ENCODE assay signal across 10 mouse cellular contexts in the genomic region with DNA sequence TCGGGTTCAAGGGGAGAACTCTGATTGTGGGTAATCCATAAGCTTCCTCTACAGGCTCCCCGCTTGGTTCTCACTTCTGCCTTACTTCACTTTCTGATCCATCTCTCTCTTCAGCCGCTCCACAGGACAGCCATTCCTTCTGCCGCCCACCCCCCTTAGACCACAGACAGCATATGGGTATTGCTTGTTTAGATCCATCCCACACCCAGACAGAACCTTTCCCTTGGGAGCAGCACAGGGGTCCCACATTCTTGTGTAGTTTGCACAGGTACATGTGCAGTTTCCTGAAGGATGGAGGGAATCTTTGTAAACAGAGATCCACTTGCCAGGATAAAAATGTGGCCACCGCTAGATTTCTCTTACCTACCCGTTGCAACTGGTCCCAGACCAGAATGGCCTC. TPM values are rescaled to one million over a fixed set of nuclear protein-coding genes. Genes with fewer than 3 reads are reported as not detected.
DNase-seq lines count a peak whose midpoint lies in the region; ATAC-seq and TF ChIP-seq lines count a peak whose summit lies in the region.
"Had no signal": no experiment of that assay in that cellular context is flagged by ENCODE, and none has a peak within 500 bp of the region (broad histone marks: within the 10 kb centered on the region; RNA-seq: fewer than 3 reads in every experiment).

No protein-coding gene starts in this region.

- H3K9me3 ChIP-seq in forebrain, embryonic 12.5 days = no peaks in the 10 kb centered on the region
- H3K9me3 ChIP-seq in intestine, embryonic 16.5 days (ENCODE audit: control insufficient read depth, low read length) = no peaks in the 10 kb centered on the region
- no peaks in the 10 kb centered on the region for H3K9me3 ChIP-seq in neural tube, embryonic 12.5 days
- H3K9me3 ChIP-seq: megakaryocyte, embryonic 14.5 days had no signal

- peaks cover 5% of the 10 kb centered on the region; the same call in 1 of the 2 replicates for H3K36me3 ChIP-seq in forebrain, embryonic 12.5 days (replicated peaks)
- no peaks in the 10 kb centered on the region for H3K36me3 ChIP-seq in intestine, embryonic 16.5 days (ENCODE audit: control insufficient read depth, insufficient read depth, low read length)
- no peaks in the 10 kb centered on the region for H3K36me3 ChIP-seq in neural tube, embryonic 12.5 days

- intact Hi-C loops in left cerebral cortex, adult 2 months (cut with DNase I) = no loop called here
- intact Hi-C loops in left cerebral cortex, postnatal 14 days (cut with DNase I) = no loop called here

- 15% methylated on average over 6 of the region's 6 CpGs for WGBS in forebrain, embryonic 12.5 days
- 40% methylated on average over 6 of the region's 6 CpGs for WGBS in intestine, embryonic 16.5 days
- 15% methylated on average over 6 of the region's 6 CpGs for WGBS in neural tube, embryonic 12.5 days

- peak overlapping the region; percentile 79; the same call in 1 of the 2 replicates for H3K4me3 ChIP-seq in left cerebral cortex, adult 2 months
- peak overlapping the region; percentile 78 for H3K4me3 ChIP-seq in forebrain, embryonic 12.5 days (replicated peaks)
- no peak overlapping the region for H3K4me3 ChIP-seq in intestine, embryonic 16.5 days (ENCODE audit: low read length)
- H3K4me3 ChIP-seq in neural tube, embryonic 12.5 days = peak overlapping the region; percentile 67; the same call in 1 of the 2 replicates
- H3K4me3 ChIP-seq: megakaryocyte, embryonic 14.5 days had no signal

- peaks cover 76% of the 10 kb centered on the region for H3K4me1 ChIP-seq in forebrain, embryonic 12.5 days
- peaks cover 70% of the 10 kb centered on the region for H3K4me1 ChIP-seq in intestine, embryonic 16.5 days (ENCODE audit: control insufficient read depth, insufficient read depth, low read length)
- H3K4me1 ChIP-seq in neural tube, embryonic 12.5 days = peaks cover 71% of the 10 kb centered on the region

- peak overlapping the region; percentile 96 for H3K27ac ChIP-seq in left cerebral cortex, adult 2 months
- H3K27ac ChIP-seq in forebrain, embryonic 12.5 days = peak overlapping the region; percentile 97
- 0 out of 2 replicates have a peak overlapping the region, but pooled peaks have one; percentile 7 for H3K27ac ChIP-seq in intestine, embryonic 16.5 days (ENCODE audit: low read length)
- H3K27ac ChIP-seq in neural tube, embryonic 12.5 days = peak overlapping the region; percentile 95; the same call in 1 of the 2 replicates

- no peak for ATAC-seq in forebrain, embryonic 12.5 days (ENCODE audit: low FRiP score)
- ATAC-seq in intestine, embryonic 16.5 days = no peak
- no peak for ATAC-seq in neural tube, embryonic 12.5 days (ENCODE audit: low FRiP score, low read depth)
- ATAC-seq: Patski had no signal

- no peak for DNase-seq in left cerebral cortex, adult 2 months (ENCODE audit: extremely low spot score in 1 of 2, low spot score in 2 of 2)
- no peak for DNase-seq in left cerebral cortex, adult 9 months (ENCODE audit: low spot score in 2 of 2)
- no peak for DNase-seq in urinary bladder, postnatal 4 days (ENCODE audit: low spot score in 2 of 2)
- DNase-seq in left cerebral cortex, postnatal 14 days (ENCODE audit: low spot score in 2 of 2) = no peak

- H3K27me3 ChIP-seq in forebrain, embryonic 12.5 days = no peaks in the 10 kb centered on the region
- no peaks in the 10 kb centered on the region for H3K27me3 ChIP-seq in intestine, embryonic 16.5 days (replicated peaks; ENCODE audit: control insufficient read depth, insufficient read depth, low read length)
- H3K27me3 ChIP-seq in neural tube, embryonic 12.5 days (replicated peaks) = no peaks in the 10 kb centered on the region
- H3K27me3 ChIP-seq: Patski had no signal

- peak overlapping the region; percentile 92; the same call in 1 of the 2 replicates for H3K9ac ChIP-seq in forebrain, embryonic 12.5 days
- no peak overlapping the region for H3K9ac ChIP-seq in intestine, embryonic 16.5 days (ENCODE audit: low read depth, low read length)
- peak overlapping the region; percentile 93 for H3K9ac ChIP-seq in neural tube, embryonic 12.5 days

- no peak for TF ChIP-seq CTCF in left cerebral cortex, adult 2 months (IDR thresholded peaks at IDR 0.05)

- H3K4me2 ChIP-seq in forebrain, embryonic 12.5 days = peak overlapping the region; percentile 96
- H3K4me2 ChIP-seq in intestine, embryonic 16.5 days (ENCODE audit: low read depth, low read length) = no peak overlapping the region
- H3K4me2 ChIP-seq in neural tube, embryonic 12.5 days (replicated peaks) = peak overlapping the region; percentile 92

RNA-seq across cellular contexts. Expression of a gene that starts 0.7 kb away (rescaled TPM):
- total RNA-seq in left cerebral cortex, adult 2 months (2021) = 100 to 1,000 TPM; 202 to 207 TPM
- 299 and 311 TPM in 2 replicates for polyA plus RNA-seq in forebrain, embryonic 12.5 days (2016; fragmentation: Nextera tagmentation; extraction: Ambion mirVana)
- 30.5 and 32.6 TPM in 2 replicates for polyA plus RNA-seq in intestine, embryonic 16.5 days (2015; fragmentation: Nextera tagmentation; extraction: Ambion mirVana)
- polyA plus RNA-seq in neural tube, embryonic 12.5 days (2016; fragmentation: Nextera tagmentation; extraction: Ambion mirVana) = 358 and 362 TPM in 2 replicates
- total RNA-seq in left cerebral cortex, postnatal 14 days (2021) = 100 to 1,000 TPM; 151 to 170 TPM

RNA-seq across cellular contexts. Expression of a gene that starts 4.9 kb away (rescaled TPM):
- 10 to 100 TPM; 38.4 to 38.6 TPM for total RNA-seq in left cerebral cortex, adult 2 months (2021)
- polyA plus RNA-seq in forebrain, embryonic 12.5 days (2016; fragmentation: Nextera tagmentation; extraction: Ambion mirVana) = 37.7 and 39.0 TPM in 2 replicates
- polyA plus RNA-seq in intestine, embryonic 16.5 days (2015; fragmentation: Nextera tagmentation; extraction: Ambion mirVana) = 50.2 and 52.0 TPM in 2 replicates
- polyA plus RNA-seq in neural tube, embryonic 12.5 days (2016; fragmentation: Nextera tagmentation; extraction: Ambion mirVana) = 34.6 and 38.0 TPM in 2 replicates
- total RNA-seq in left cerebral cortex, postnatal 14 days (2021) = 10 to 100 TPM; 48.7 to 54.1 TPM

RNA-seq across cellular contexts. Expression of a gene that starts 5.1 kb away (rescaled TPM):
- 10 to 100 TPM; 12.2 to 14.1 TPM for total RNA-seq in left cerebral cortex, adult 2 months (2021)
- 4.4 TPM in 2 replicates for polyA plus RNA-seq in forebrain, embryonic 12.5 days (2016; fragmentation: Nextera tagmentation; extraction: Ambion mirVana)
- polyA plus RNA-seq in intestine, embryonic 16.5 days (2015; fragmentation: Nextera tagmentation; extraction: Ambion mirVana) = 34.3 and 34.4 TPM in 2 replicates
- 5.7 and 6.0 TPM in 2 replicates for polyA plus RNA-seq in neural tube, embryonic 12.5 days (2016; fragmentation: Nextera tagmentation; extraction: Ambion mirVana)
- 1 to 10 TPM; 7.7 to 8.1 TPM for total RNA-seq in left cerebral cortex, postnatal 14 days (2021)
- polyA plus RNA-seq: erythroblast, embryonic 14.5 days had no signal

RNA-seq across cellular contexts. Expression of a gene that starts 13.4 kb away (rescaled TPM):
- total RNA-seq in left cerebral cortex, adult 2 months (2021) = 1 to 10 TPM; 7.4 to 7.6 TPM
- polyA plus RNA-seq in forebrain, embryonic 12.5 days (2016; fragmentation: Nextera tagmentation; extraction: Ambion mirVana) = 0.26 and 0.55 TPM in 2 replicates
- 0.11 TPM in 2 replicates for polyA plus RNA-seq in intestine, embryonic 16.5 days (2015; fragmentation: Nextera tagmentation; extraction: Ambion mirVana)
- 0.52 and 0.66 TPM in 2 replicates for polyA plus RNA-seq in neural tube, embryonic 12.5 days (2016; fragmentation: Nextera tagmentation; extraction: Ambion mirVana)
- 1 to 10 TPM; 3.7 to 5.8 TPM for total RNA-seq in left cerebral cortex, postnatal 14 days (2021)
- polyA plus RNA-seq: erythroblast, embryonic 14.5 days had no signal

RNA-seq across cellular contexts. Expression of a gene that starts 14.2 kb away (rescaled TPM):
- 10 to 100 TPM; 16.0 to 18.7 TPM for total RNA-seq in left cerebral cortex, adult 2 months (2021)
- 38.0 and 42.6 TPM in 2 replicates for polyA plus RNA-seq in forebrain, embryonic 12.5 days (2016; fragmentation: Nextera tagmentation; extraction: Ambion mirVana)
- polyA plus RNA-seq in intestine, embryonic 16.5 days (2015; fragmentation: Nextera tagmentation; extraction: Ambion mirVana) = 59.8 and 59.9 TPM in 2 replicates
- 31.0 and 32.7 TPM in 2 replicates for polyA plus RNA-seq in neural tube, embryonic 12.5 days (2016; fragmentation: Nextera tagmentation; extraction: Ambion mirVana)
- total RNA-seq in left cerebral cortex, postnatal 14 days (2021) = 10 to 100 TPM in 1 of 2 experiments, 1 to 10 TPM in 1; 7.9 to 11.1 TPM

Comparison
In these comparisons a context has a peak if more than half of its experiments do, and no peak if none do; other contexts are left out.
1. H3K27ac ChIP-seq: peak in every context shown above with its lines; median percentile 97 in forebrain, embryonic 12.5 days; 96 in left cerebral cortex, adult 2 months; 95 in neural tube, embryonic 12.5 days; 7 in intestine, embryonic 16.5 days.